Mouse (Mus musculus) brain, embryonic 18.5 days (tissue): ENCODE measurements around the gene Ttc8.
"Not testable (repeated sequence)": the region's sequence is repeated elsewhere in the genome, so short reads cannot be mapped to it uniquely, and the experiment has no call there.

Source experiments
- DNase-seq: peaks from one replicate; pipeline ENCODE4 v3.0.0-alpha.2; 2012; ENCODE audit warnings: low read depth, low spot score

Ttc8 gene

GRCm38 (mm10) chr12:98920194-98920991 lies at the start of gene Ttc8:
Gene Ttc8 (plus strand): TSS chr12:98920574.
- DNase-seq: peak; percentile 83

- no peak for DNase-seq
Observed at GRCm38 (mm10) chr12:98872836-98873235, 47.5 kb upstream of the Ttc8 start.

- DNase-seq: no peak
Observed at GRCm38 (mm10) chr12:98875216-98875615, 45.2 kb upstream of the Ttc8 start.

DNA sequence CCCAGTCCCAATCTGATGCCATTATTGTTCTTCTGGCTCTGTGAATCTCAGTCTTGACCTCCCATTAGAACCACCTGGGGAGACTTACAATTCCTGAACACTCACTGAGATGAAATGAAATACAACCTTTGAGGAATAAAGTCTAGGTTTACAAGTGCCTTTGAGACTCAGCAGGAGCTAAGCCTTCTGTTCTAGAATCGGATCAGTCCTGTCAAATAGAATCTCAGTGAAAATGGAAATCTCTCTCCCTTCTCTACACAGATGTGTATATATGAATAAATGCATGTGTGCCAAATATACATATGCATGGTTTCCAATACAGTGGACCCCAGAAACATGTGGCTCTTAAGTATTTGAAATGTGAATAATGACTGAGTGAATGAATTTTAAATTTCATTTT lies 41.7 kb upstream of the Ttc8 start:
- no peak for DNase-seq

GRCm38 (mm10) chr12:98881796-98882195 lies 38.6 kb upstream of the Ttc8 start:
- DNase-seq: no peak

GRCm38 (mm10) chr12:98884515-98884914 lies 35.9 kb upstream of the Ttc8 start:
- DNase-seq: no peak

GRCm38 (mm10) chr12:98896761-98897160 lies 23.6 kb upstream of the Ttc8 start:
- no peak for DNase-seq

- DNase-seq: no peak
Observed at GRCm38 (mm10) chr12:98899676-98900075, 20.7 kb upstream of the Ttc8 start.

DNA sequence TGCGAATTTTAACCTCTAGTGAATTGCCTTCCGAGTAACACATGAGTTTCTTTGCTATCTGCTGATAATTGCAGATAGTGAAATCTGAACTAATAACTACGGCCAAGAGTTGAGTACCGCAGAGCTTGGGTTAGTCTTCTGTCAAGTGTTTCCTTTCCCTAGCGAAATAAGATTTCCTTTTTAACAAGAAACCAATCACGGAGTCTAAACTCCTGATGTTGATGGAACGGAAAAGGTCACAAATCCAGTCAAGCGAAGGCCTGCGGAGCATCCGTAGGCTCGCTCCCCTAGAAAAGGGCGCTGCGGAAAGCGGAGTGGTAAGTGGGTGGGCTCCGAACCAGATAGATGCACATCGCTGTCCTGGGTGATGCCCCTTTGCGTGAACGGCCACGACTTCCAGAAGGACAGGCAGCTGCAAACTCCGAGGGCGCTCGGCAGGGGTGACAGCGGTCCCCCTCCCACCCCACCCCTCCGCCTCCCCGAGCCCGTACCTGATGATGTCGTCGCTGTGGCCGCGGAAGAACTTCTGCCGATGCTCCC lies 20.0 kb upstream of the Ttc8 start:
- DNase-seq: no peak

- DNase-seq: peak; percentile 60
Observed at GRCm38 (mm10) chr12:98900881-98901801, 19.2 kb upstream of the Ttc8 start, which contains the start of gene Eml5. Gene Eml5 (minus strand): TSS chr12:98901484.

DNA sequence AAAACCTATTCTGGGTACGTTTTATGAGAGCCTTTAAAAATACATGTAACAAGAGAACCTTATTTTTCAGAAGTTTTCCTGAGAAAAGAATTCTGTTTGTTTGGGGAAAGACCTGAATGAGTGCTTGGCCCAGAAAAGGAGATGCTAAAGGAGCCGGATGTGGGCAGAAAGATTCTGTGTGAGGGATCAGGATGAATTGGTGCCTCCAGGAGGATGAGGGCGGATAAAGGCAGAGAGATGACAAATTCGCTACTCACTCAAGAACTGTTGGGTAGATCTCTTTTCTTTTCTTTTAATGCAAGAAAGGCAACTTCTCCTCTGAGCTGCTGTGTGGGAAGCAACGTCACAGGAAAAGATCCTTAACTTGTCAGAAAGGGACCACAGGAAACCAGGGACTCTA lies 14.9 kb upstream of the Ttc8 start:
- no peak for DNase-seq

GRCm38 (mm10) chr12:98910096-98910495 lies 10.3 kb upstream of the Ttc8 start:
- no peak for DNase-seq

DNA sequence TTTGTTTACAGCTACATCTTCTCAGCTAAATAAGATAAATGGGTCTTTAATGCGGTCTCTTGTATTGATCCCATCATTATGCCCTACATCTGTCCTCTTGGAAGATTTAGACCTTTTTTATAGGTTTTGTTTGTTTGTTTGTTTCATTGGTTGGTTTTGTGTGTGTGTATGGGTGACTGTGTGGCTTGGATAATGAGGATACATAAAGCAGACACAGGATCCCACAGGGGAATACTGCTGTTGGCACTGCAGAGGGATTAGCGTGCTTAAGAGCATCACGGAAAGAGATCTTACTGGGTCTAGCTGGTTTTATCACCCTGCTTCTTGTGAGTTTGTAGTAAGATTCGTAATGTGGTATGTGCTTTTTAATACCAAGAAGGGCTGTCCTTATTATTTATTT lies 10.8 kb downstream of the Ttc8 start:
- DNase-seq: no peak

DNA sequence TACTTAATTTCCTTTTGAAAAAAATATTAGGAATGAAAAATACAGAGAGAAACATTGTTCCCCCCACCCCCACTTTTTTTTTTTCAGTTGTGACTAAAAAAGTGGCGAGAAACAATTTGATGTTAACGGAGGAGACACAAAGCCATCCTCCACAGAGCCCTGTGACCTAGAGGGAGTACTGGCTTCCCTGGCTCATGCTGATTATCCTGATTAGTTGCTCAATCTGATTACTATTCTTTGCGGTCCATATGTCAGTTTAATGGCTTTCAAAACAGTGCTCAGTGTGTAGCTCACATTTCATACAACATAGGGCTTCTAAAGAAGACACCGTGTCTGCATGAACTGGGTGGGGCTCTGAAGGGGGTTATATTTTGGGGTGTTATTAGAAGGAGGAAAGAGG lies 12.1 kb downstream of the Ttc8 start:
- DNase-seq: no peak

- DNase-seq: no peak
Observed at GRCm38 (mm10) chr12:98932856-98933255, 12.5 kb downstream of the Ttc8 start.

- not testable (repeated sequence) for DNase-seq
Observed at GRCm38 (mm10) chr12:98951295-98951694, 30.9 kb downstream of the Ttc8 start.

- no peak for DNase-seq
Observed at GRCm38 (mm10) chr12:98956951-98957350, 36.6 kb downstream of the Ttc8 start.

DNA sequence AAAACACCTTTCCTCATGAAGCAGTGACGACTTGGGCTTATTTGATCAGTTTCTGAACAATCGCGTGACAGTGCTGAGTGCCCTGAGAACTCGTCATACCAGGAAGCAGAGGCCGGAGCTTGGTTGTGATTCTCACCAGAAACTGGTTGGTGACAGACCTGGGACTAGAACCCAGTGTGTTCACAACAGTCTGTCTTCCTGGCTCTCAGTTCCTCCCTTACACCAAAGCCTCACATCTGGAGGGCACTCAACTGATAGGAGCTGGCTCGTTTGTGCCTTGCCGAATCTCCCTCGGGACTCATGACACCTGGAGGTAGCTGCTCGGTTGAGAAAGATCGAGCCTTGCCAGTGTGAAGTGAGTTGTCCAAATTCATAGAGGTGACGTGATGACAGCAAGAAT lies 37.1 kb downstream of the Ttc8 start:
- DNase-seq: no peak

GRCm38 (mm10) chr12:98961008-98961407 lies 40.6 kb downstream of the Ttc8 start:
- no peak for DNase-seq

GRCm38 (mm10) chr12:98961415-98961814 lies 41.0 kb downstream of the Ttc8 start:
- peak; percentile 51 for DNase-seq

- DNase-seq: no peak
Observed at GRCm38 (mm10) chr12:98965441-98966135, 45.2 kb downstream of the Ttc8 start.

DNA sequence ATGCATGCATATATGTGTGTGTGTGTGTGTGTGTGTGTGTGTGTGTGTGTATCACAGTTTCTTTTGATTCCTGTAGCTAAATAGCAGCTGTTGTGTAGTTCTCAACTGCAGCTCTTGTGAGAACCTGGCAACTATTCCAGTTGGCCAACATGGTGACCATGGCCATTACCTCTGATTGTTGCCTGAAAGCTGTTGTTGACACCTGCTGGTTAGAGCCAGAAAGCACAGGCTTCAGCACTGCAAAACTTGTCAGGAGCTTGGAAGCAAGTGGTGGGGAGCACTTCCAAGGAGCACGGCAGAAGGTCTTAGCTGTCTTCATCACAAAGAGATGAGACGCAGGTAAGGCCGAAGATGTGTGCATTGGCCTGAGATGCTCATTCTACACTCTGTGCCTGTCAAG lies 51.9 kb downstream of the Ttc8 start:
- no peak for DNase-seq
